Mouse (Mus musculus): Measurements from ENCODE around the gene Peli2.
A peak's percentile ranks its signal among the peaks of the same experiment; 100 is the strongest.

The Peli2 gene

DNA sequence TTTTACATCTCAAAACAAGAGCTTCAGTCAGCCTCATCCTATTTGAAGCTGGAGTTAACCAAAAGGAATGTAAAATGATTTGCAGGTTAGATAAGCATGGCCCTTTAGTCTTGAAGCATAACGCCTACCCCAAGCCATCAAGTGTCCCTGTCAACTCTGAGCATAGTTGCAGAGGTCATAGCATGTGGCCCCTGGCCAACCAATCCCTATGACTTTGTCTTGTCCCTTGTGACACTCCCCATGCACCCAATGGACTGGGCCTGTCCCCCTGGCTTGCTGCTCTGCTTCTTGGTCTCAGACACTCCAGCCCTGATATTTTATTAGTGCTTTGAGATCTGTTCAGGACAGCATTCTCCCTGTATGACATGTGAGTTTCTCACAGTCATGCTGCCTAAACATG is 30.3 kb downstream of the Peli2 start:
- no peak for DNase-seq (ENCODE audit: extremely low read depth, low read depth, low spot score)

DNA sequence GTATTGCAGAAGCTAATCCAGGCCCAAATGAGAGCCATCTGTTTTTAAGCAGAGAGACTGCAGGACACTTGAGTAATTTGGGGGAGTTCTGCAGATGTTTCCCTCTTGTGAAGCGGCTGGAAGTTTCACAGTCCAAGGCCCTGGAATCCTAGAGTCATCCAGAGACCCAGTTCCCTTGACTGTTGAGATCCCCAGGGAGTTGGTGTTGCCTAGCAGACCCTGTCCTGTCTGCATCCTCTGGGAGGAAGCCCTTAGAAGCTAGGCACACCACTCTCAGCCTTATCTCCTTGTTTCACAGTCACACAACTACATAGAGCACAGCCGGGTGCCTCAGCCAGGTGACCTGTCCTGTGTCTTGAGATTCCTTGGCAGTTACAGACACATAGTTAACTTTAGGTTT is 30.9 kb downstream of the Peli2 start:
- DNase-seq (ENCODE audit: extremely low read depth, low read depth, low spot score), result no peak

- no peak for DNase-seq (ENCODE audit: extremely low read depth, low read depth, low spot score)
These were observed 32.4 kb downstream of the Peli2 start for GRCm38 (mm10) chr14:48153064-48153463.

DNA sequence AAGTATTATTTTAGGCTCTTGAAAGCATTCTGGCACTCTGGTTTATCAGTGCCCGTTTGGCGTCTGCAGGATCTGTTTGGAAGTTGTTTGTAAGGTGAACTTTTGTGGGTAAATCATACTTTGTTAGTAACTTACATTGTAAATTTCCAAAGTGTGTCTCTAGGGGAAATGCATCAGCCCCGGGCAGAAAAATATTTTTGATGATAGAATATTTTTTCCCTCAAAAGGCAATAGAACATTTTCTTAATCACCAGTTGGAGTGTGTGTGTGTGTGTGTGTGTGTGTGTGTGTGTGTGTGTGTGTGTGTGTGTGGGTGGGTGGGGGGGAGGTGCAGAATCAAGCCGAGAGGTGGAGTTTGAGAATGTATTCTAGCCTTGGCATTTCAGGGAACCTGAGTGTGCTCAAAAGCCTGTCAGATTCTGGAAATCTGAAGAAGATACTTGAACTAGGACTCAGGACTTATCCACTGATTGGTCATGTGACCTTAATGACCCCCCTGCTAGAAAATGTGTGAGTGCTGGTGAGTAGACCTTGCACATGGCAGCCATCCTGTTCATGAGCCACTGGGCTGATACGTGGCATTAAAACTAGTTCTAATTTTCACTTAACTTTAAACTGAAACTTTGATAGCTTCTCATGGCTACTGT is 33.4 kb downstream of the Peli2 start:
- DNase-seq (ENCODE audit: extremely low read depth, low read depth, low spot score), result no peak

- DNase-seq (ENCODE audit: extremely low read depth, low read depth, low spot score), result no peak
These were observed 34.0 kb downstream of the Peli2 start for GRCm38 (mm10) chr14:48154641-48155040.

GRCm38 (mm10) chr14:48155153-48155552 is 34.5 kb downstream of the Peli2 start:
- DNase-seq (ENCODE audit: extremely low read depth, low read depth, low spot score), result no peak

GRCm38 (mm10) chr14:48157085-48157484 is 36.5 kb downstream of the Peli2 start:
- DNase-seq (ENCODE audit: extremely low read depth, low read depth, low spot score), result no peak

GRCm38 (mm10) chr14:48157835-48158234 is 37.2 kb downstream of the Peli2 start:
- DNase-seq (ENCODE audit: extremely low read depth, low read depth, low spot score), result no peak

DNA sequence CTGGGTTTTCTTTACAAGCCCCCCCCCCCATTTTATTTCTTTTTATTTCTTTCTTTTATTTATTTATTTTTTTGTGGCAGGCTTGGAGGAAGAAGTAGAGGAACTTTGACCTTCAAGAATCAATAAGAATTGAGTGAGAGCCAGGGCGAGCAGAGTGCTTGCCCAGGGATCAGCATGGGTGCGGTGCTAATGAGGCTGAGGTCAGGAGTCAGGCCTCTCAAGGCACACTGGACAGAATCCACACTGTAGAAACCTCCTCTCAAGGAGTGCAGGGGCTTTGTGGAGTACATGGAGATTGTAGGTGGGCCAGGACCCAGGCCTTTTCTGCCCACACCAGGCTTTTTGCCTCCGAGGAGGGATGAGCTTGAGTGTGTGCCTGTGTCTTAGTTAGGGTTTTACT is 38.8 kb downstream of the Peli2 start:
- DNase-seq (ENCODE audit: extremely low read depth, low read depth, low spot score), result no peak

- no peak for DNase-seq (ENCODE audit: extremely low read depth, low read depth, low spot score)
These were observed 41.8 kb downstream of the Peli2 start for GRCm38 (mm10) chr14:48162446-48162845.

GRCm38 (mm10) chr14:48164917-48165316 is 44.3 kb downstream of the Peli2 start:
- DNase-seq (ENCODE audit: extremely low read depth, low read depth, low spot score), result no peak

DNA sequence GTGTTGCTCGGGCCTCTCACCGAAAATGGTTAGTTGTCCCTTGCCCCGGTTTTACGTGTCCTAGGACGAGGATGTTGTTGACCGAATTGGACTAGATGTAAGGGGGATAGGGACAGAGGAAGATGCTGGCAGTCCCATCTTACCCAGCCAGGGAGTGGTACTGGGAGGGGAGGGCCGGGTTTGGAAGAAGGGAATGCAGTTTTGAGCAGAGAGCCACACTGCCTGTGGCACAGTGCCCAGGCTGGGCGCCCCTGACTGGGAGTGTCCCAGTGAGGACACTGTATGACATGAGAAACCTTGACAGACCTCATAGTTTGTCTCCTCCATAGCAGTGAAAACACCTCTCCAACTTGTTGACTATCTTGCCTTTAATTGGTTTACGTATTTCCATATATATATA is 45.8 kb downstream of the Peli2 start:
- no peak for DNase-seq (ENCODE audit: extremely low read depth, low read depth, low spot score)

DNA sequence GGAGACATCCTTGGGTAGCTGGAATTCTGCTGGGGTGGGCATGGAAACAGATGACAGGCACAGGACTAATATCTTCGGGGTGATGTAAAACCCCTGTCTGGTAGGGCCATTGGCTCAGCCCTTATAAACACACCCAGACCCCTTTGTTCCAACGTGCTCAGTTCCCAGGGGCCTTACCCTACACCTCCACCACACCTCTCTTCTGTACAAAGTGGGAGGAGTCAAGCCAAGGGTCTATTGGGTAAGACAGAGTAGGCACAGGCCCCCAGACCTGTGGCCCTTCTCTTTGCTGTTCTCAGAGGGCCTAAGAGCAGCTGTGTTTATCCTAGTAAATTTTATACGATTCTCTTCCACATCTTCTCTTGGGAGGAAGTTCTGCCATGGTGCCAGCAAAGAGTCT is 46.4 kb downstream of the Peli2 start:
- DNase-seq (ENCODE audit: extremely low read depth, low read depth, low spot score), result no peak

- no peak for DNase-seq (ENCODE audit: extremely low read depth, low read depth, low spot score)
These were observed 47.5 kb downstream of the Peli2 start for GRCm38 (mm10) chr14:48168116-48168515.

DNA sequence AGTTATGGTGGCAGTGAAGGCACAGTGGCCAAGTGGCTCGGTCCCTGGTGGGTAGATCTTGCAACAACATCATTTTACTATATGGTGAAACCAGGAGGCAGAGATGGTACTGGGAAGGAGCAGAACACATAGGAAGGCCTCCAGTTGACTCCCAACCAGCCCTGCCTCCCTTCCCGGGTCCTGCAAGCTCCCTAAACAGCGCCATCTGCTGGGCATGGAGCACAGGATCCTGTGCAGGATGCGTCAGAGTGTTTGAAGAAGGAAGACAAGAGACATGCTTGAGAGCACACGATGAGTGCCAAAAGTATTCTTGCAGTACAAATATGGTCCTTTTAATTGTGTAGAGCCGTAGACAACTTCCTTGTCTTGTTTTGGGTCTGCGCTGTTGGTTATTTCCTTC is 49.3 kb downstream of the Peli2 start:
- DNase-seq (ENCODE audit: extremely low read depth, low read depth, low spot score), result no peak

- no peak for DNase-seq (ENCODE audit: extremely low read depth, low read depth, low spot score)
These were observed 50.6 kb downstream of the Peli2 start for GRCm38 (mm10) chr14:48171268-48171667.

DNA sequence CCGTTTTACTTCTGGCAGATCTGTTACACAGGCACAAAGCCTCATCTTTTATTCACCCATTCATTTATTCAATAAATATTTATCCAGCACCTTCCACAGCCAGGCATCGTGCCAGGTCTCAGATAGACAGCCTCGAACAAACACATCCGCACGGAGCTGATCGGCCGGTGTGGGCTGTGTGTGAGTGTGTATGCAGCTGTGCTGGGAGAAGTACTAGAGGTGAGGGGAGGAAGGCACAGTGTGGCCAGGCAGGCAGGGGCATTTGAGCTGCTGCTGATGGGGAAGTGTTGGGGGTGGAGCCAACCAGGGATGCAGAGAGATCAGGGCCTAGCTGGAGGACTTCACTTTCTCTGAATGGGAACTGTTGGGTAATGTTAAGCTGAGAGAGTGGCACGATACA is 51.4 kb downstream of the Peli2 start:
- no peak for DNase-seq (ENCODE audit: extremely low read depth, low read depth, low spot score)

GRCm38 (mm10) chr14:48172876-48173275 is 52.3 kb downstream of the Peli2 start:
- no peak for DNase-seq (ENCODE audit: extremely low read depth, low read depth, low spot score)

DNA sequence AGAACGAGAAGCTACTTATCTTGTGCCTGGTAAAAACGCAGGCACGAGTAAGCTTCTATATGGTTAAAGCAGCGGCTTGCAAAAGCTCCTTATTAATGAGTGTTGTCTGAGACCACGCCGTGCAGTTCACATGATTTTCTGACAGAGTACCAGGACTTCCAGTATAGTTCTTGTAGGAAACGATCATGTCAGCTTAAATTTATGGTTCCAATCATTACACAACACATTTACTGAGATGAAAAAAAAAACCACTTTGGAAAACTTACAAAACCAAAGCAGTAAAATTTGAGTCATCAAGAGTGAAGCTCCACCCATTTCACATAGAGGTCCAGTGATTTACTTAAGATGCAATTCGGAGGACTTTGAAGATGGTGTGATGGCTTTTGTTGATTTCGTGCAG is 53.2 kb downstream of the Peli2 start:
- peak; percentile 76 for DNase-seq (ENCODE audit: extremely low read depth, low read depth, low spot score)

- DNase-seq (ENCODE audit: extremely low read depth, low read depth, low spot score), result peak; percentile 68
These were observed 53.7 kb downstream of the Peli2 start for GRCm38 (mm10) chr14:48174356-48174755.

DNA sequence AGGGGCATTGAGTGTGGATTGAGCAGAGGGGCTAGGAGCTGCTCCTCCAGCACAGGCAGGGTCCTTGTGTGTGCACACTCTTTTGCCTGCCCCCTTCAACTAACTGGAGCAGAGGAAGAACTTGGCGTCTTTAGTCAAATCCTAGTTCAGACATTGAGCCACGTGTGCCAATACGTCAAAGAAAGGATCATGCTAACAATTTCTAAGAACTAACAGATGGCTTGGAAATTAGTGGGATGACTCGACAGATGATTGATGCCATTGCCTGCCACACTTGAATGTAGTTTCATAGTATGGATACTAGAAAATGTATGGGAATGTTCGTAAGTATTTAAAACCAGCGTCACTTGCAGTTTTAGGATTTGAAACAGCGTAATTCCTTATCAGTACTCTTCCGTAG is 54.5 kb downstream of the Peli2 start:
- DNase-seq (ENCODE audit: extremely low read depth, low read depth, low spot score), result no peak

DNA sequence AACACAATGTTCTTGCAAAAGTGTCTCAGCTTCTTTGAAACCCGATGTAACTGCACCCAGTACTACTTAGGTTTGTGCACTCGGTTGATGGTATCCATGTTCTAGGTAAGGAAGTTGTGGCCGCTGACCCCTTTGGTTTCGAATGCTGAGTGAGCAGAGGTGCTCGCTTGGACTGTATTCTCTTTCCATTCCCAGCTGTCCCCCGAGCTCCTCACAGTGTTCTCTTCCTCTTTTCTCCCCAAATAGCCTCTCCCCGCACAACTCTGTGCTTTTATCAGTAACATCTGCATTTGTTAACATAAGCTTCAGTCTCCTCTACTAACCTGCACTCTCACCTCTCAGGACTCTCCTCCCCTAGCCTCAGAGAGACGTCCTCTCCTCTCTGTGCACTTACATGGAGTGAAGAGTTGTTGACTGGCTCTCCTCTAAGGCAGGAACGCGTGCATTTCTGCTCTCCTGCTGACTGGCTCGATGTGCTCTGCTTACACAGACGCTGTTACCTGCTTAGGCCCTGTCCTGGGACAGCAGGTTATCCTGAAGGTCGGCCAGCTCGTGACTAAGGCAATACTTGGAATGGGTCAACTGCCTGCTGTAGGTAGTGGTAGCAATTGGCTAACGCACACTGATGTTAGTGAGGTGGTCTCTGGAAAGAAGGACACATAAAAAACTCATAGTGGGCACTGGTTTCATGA is 57.8 kb downstream of the Peli2 start:
- no peak for DNase-seq (ENCODE audit: extremely low read depth, low read depth, low spot score)

- no peak for DNase-seq (ENCODE audit: extremely low read depth, low read depth, low spot score)
These were observed 58.4 kb downstream of the Peli2 start for GRCm38 (mm10) chr14:48179021-48179420.

All from fat pad, adult 2 months (tissue).